Mouse (Mus musculus) spleen, postnatal 4 days (tissue): Measurements from ENCODE around the gene Kcnt2.

ENCODE experiments used
- DNase-seq, 2 experiments: peaks; one replicate each; pipeline ENCODE4 v3.0.0; 2022; ENCODE audit warnings: low spot score in 2 of 2

Kcnt2 gene

GRCm38 (mm10) chr1:140491406-140491805 is 245.4 kb downstream of the Kcnt2 start:
- no peak for DNase-seq

DNA sequence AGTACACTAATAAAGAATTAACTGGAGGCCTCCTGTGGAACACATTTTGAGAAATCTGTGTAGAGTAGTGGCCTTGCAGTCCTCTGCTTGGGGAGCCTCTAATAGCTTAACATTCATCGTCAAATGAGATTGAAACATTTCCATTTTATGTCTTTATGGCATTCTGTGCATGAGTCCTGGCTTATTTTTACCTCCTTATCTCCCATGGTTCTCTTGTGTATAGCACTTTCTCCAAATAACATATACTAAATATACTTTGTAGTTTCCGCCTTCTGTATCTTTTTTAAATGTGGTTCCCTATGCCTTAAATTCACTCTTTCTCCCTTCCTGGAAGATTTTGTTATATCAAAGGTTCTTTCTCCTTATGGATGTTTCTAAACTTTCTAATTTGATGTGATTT is 246.3 kb downstream of the Kcnt2 start:
- DNase-seq, result no peak

DNA sequence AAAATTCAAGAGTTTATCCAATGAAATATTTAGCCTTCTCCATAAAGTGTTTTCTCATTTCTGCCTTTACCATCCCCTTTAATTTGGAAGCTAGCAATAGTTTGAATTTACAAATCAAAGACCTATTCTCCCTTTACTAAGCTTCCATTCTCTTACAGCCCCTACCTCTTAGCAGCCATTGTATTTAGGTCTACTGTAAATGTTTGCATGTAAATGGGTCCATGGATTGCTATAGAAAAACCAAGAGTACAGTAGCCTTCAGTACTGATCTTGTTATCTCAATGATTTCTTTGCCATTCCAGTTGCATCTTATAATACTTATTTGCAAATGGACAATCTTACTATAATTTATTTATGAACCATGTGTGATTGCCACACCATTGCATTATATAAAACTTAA is 267.5 kb downstream of the Kcnt2 start:
- DNase-seq, result no peak

DNA sequence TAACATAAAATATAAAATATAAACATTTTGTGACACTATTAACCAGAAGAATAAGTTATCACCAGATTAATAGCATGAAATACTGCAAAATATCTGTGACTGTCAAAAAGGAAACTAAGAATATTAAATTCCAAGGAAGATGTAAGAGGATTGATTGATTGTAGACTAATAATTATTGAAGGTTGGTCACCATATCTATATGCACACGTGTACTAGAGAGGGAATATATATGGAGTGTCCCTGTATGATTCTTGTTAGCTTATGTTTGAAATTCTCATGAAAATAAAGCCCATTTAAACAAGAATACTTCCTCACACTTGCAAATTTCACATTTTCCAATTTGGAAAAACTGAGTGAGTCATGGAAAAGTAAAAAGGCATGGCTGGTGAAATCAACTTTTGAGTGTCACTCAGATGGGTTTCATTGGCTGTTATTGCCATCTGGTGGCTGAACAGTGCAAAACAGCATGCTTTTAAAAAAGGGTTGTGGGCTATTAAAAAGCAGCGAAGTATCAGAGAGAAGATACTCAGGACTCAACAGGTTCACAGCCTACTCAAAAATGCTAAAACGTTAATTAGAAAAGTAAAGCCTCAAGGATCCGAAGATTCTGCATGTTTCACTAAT is 285.4 kb downstream of the Kcnt2 start:
- no peak for DNase-seq

DNA sequence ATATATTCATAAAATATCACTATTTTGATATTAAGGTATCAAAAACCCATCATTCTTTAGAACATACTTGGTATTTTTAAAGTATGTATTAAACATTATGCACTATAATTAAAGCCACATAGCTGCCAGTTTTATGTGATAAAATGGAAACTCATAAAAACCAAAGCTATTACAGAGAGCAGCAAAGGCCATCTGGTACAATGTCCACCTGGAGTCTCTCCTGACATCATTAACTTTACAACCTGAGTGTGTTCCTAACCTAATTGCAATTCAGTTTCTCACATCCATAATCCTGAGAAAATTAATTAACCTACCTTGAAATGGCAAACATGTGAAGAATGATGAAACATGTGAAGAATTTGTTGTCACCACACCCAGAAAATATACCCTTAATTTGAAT is 288.9 kb downstream of the Kcnt2 start:
- no peak for DNase-seq

DNA sequence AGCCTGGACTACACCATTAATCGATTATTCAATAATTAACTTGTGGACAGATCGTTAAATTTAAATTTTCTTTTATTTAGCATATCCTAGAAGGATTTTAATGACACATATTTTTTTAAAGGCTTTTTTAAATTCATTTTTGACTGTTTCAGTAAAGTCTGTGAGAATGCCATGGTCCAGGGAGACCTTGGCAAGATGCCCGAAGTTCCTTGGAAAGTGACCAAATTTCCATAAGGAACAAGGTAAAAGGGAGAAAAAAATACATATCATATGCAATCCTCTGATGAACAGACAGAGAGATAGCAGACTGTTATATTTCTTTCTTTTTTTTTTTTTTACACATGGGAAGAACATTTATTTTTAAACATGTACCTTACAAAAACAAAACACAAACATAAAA is 296.1 kb downstream of the Kcnt2 start:
- no peak for DNase-seq

DNA sequence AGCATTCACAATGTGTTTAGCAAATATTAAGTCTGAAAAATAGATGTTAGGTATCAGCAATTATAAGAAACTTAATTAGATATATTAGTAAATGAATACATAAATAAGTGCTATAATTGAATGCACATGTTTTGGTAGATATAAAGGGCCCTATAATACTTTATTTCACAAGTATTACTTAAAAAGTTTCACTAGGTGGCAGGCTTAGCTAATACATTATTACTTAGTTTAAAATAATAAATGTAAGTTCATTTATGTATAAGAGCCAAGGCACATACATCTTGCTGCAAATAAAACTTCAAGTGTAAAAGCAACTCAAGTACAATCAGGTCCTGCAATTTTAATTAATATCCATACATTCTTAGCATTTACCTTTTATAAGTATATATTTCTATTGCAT is 302.8 kb downstream of the Kcnt2 start:
- no peak for DNase-seq

DNA sequence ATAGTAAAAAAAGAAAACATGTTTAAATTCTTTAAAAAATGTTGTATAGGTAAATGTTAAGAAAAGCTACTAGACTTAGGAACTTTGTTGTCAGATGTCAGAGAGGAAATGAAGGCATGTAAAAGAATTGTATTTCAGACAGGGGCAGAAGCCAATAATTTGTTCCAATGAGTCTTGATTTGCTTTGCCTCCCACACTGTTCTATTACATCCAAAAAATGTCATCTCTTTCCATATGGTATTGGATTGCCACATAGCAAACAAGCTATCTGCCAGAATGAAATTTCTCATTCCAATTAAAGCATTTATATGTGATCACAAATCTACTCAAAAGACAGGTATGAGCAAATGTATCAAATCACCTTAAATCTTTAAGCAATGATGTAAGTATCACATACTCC is 314.8 kb downstream of the Kcnt2 start:
- no peak for DNase-seq

GRCm38 (mm10) chr1:140572141-140572540 is 326.2 kb downstream of the Kcnt2 start:
- no peak for DNase-seq

DNA sequence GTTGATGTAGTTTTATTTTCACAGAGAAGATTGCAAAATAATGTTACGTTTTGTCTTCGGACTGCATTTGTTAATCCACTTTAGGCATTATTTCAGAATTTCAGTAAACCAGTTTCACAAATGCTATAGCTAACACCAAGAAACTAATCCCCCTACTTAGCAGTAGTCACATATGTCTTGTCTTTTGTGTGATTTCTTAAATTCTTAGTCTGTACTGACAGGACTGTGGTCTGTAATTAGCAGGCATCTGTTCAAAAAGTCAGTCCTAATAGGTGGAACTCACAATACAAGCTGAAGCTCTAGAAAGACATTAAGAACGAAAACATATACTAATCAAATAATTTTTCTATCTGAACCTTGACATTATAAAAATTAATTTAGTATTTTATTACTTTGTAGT is 332.6 kb downstream of the Kcnt2 start:
- no peak for DNase-seq

DNA sequence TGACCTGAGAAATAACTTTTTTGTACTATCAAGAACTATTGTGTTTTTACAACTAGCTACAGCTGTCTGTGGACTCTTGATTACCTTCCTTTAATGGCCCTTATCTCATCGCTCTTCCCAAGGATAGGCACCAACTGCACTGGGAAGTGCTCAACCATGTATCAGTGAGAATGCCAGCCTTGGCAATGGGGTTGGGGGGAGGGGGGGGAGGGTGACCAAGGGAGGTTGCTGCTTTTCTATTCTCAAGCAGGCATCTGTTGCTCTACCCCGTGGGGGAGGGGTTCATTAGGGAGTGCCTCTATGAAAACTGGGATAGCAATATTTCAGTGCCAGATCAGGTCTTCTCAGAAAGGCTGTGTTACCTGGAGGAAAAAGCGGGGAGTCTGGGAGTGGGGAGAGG is 342.3 kb downstream of the Kcnt2 start:
- DNase-seq, result no peak

DNA sequence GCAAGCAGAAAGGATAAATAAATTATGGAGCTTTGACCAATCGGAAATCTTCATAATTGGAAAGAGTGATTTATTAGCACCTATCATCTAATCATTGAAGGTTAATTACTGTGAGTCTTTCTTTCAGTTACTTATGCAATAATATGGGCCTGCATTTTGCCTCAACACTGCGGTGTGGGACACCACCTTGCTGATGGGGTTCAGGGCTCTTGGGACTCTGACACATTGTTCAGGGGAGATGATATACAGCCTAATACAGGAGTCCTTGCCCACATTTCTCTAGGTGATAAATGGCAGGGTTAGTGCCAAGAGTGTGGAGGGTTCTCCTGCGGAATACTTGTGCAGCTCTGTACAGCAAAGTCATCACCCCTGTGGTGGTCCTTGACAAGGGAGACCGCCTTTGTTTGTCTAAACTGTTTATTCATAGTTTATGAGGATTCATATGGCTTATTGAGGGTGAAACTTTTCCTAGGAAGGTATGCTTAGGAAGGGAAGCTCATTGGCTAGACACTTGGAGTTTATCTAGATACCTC is 362.9 kb downstream of the Kcnt2 start:
- no peak for DNase-seq

GRCm38 (mm10) chr1:140613101-140613500 is 367.1 kb downstream of the Kcnt2 start:
- DNase-seq, result no peak

GRCm38 (mm10) chr1:140614840-140615239 is 368.9 kb downstream of the Kcnt2 start:
- DNase-seq, result no peak

GRCm38 (mm10) chr1:140618164-140618563 is 372.2 kb downstream of the Kcnt2 start:
- DNase-seq, result no peak

DNA sequence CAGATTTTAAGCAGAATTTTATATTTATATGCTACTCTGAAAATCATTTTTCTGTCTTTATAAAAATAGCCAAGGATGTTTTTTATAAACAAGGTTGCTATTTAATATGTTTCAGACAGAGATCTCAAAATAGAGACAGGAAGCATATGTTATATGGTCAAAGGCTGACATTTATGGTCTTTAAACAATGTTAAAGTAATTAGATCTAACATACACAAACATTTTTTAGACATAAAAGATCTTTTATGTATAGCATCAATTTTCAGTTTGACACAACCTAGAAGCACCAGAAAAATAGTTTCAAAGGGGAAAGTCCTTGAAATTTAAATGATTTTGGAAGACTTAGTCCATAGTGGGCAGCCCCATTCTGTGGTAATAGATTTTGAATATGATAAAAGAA is 379.0 kb downstream of the Kcnt2 start:
- DNase-seq, result no peak

GRCm38 (mm10) chr1:140659607-140660340 is 413.8 kb downstream of the Kcnt2 start:
- DNase-seq, result no peak

- no peak for DNase-seq
Observed at GRCm38 (mm10) chr1:140660751-140661403, 414.9 kb downstream of the Kcnt2 start.

GRCm38 (mm10) chr1:140661404-140661787 is 415.4 kb downstream of the Kcnt2 start:
- no peak for DNase-seq
